Mouse (Mus musculus): ENCODE results near the gene Ky. TPM values are rescaled to one million over a fixed set of nuclear protein-coding genes. Genes with fewer than 3 reads are reported as not detected.

The Ky gene
- 10 to 100 TPM; 13.2 to 26.4 TPM for total RNA-seq (2021)

DNA sequence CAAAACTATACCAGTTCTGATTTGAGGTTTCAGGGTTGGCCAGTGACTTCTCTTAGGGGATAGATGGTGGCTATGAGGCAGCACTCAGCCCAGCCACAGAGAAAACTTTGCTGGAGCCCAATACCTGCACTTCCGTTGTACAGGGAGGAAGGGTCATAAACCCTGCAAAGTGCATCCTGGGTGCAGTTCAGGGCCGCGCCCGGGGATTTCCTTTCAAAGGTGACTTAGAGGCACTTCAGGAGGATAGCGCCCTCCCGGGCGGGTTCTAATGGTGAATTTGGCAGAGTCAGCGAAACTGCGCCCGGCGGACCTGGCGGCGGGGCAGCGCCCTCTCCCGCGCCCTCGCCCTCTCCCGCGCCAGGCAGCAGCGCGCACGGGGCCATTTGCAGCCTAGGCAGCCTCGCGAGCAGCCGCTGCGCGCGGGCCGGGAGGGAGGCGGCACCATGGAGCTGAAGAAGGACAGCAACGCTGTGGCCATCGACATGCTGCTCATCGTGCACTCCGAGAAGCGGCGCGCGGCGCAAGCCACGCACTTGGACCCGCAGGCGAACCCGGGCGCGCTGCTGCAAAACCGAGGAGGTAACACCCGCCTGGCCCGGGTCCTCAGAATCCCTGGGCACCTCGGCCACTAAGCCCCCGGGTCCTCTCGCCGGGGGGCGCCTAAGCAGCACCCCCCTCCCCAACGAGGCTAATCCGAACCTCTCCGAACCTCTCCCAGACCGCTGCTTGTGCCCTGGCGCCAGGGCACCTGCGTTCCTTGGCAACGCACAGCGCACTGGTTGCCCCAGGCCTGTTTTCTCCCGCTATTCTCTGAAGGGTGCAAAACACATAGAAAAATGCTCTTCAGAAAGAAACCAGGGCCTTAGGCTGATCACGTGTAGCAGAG is at the start of gene Ky:
Ky (plus strand) TSS at position 51 of the 886 bp plus-strand sequence.
- intact Hi-C loops (cut with DNase I): no loop called here
- no peak for DNase-seq (ENCODE audit: low spot score)

GRCm38 (mm10) chr9:102462251-102462650 is 43.3 kb upstream of the Ky start:
- intact Hi-C loops (cut with DNase I): no loop called here
- no peak for DNase-seq (ENCODE audit: low spot score)

DNA sequence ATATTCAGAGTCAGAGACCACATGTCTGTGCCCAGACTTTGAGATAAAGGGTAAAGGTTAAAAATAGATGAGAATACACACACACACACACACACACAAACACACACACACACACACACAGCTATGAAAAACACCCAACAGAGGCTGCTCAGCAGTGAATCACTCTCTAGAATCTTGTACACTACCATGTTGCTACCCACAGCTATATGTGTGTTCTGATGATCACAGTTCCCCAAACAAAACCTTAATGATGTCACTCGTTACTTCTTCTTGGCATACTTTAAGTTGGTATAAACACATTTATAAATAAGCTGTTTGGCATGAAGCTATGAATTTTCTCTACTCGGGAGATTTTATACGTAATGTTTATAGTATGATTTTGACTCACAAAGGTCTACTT is 40.5 kb upstream of the Ky start:
- intact Hi-C loops (cut with DNase I): no loop called here

GRCm38 (mm10) chr9:102465726-102466125 is 39.8 kb upstream of the Ky start:
- no peak for DNase-seq (ENCODE audit: low spot score)
- intact Hi-C loops (cut with DNase I): no loop called here

More for the DNA sequence above, 40.5 kb upstream of the Ky start:
- DNase-seq (ENCODE audit: low spot score): no peak

DNA sequence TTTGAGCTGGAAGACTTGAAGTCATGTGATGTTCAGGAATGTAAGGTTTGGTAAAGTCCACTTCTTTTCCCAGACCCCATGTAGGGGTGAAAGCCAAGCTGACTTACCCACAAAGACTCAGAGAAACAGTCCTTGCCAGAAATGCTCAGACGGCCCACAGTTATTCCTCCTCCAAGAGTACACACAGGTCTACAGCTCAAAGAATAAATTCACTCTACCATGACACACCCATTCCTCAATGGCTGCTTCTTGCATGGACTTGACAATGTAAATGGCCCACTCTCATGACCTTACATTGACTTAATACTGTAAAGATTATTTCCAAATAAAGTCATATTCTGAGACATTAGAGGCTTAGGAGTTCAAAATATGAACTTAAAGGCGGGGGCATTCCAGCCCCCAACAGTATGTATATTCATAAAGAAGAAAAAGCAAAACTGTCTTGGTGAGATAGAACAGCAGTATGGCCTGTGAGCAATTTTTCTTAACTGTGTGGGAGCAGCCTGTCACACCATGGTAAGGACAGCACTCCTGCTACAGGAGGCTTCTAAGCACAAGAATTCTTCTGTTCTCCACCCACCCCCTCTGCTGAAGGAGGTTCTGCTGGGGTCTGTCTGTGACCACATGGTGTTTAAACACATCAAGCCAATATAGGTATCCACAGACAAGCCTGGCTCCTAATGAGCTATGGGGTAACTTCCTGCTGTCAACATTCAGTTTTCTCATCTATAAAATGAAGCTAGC is 35.3 kb upstream of the Ky start:
- no peak for DNase-seq (ENCODE audit: low spot score)
- intact Hi-C loops (cut with DNase I): no loop called here

GRCm38 (mm10) chr9:102477767-102478450 is 27.6 kb upstream of the Ky start:
- DNase-seq (ENCODE audit: low spot score): no peak
- intact Hi-C loops (cut with DNase I): loop anchor here (5.0 kb wide), 1 partner anchor 69 kb away; no protein-coding TSS in a partner anchor

DNA sequence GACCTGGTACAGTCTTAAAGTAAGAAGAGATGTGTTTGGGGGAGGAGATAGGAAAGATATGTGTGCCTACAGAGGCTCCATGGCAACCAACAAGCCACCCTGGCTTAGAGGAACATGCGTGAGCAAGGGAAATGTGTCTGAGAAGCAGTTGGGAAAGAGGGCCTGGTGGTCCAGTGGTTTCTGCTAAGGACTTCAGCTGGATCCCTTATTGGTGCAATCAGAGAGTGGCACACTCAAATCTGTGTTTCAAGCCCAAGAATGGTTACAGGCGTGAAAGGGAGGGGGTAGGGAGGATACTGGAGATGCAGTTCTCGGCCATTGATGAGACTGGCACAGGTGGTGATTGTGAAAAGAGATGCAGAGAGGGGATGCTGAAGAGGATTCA is 27.1 kb upstream of the Ky start:
- no peak for DNase-seq (ENCODE audit: low spot score)
- intact Hi-C loops (cut with DNase I): loop anchor here (5.0 kb wide), 1 partner anchor 69 kb away; no protein-coding TSS in a partner anchor

GRCm38 (mm10) chr9:102479022-102479421 is 26.5 kb upstream of the Ky start:
- intact Hi-C loops (cut with DNase I): loop anchor here (5.0 kb wide), 1 partner anchor 68 kb away; no protein-coding TSS in a partner anchor
- DNase-seq (ENCODE audit: low spot score): no peak

- DNase-seq (ENCODE audit: low spot score): no peak
- intact Hi-C loops (cut with DNase I): loop anchor here (5.0 kb wide), 1 partner anchor 85 kb away; no protein-coding TSS in a partner anchor
Observed at GRCm38 (mm10) chr9:102492031-102492795, 13.3 kb upstream of the Ky start.

GRCm38 (mm10) chr9:102493044-102493443 is 12.5 kb upstream of the Ky start:
- intact Hi-C loops (cut with DNase I): loop anchor here (5.0 kb wide), 1 partner anchor 86 kb away; no protein-coding TSS in a partner anchor
- DNase-seq (ENCODE audit: low spot score): peak; percentile 68

GRCm38 (mm10) chr9:102493916-102494315 is 11.6 kb upstream of the Ky start:
- intact Hi-C loops (cut with DNase I): loop anchor here (5.0 kb wide), 1 partner anchor 87 kb away; no protein-coding TSS in a partner anchor
- DNase-seq (ENCODE audit: low spot score): no peak

GRCm38 (mm10) chr9:102494454-102494853 is 11.1 kb upstream of the Ky start:
- DNase-seq (ENCODE audit: low spot score): no peak
- intact Hi-C loops (cut with DNase I): loop anchor here (5.0 kb wide), 1 partner anchor 87 kb away; no protein-coding TSS in a partner anchor

DNA sequence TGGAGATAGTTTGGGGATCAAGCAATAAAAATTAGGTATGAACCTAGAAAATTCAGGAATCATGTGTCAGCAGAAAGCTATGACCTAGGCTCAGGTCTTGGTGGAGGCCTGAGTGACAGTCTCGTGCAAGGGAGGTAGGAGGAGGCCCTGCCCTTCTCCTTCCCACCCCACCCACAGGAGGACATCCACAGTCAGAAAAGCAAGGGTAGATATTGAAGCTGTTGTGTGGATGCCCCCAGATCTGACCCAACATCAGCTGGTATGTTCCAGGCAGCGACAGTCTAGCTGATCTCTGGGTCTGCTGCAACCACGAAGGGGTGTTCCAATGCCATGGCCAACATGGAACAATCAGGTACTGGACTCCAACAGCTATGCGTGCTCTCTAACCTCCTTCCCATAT is 10.3 kb upstream of the Ky start:
- no peak for DNase-seq (ENCODE audit: low spot score)
- intact Hi-C loops (cut with DNase I): no loop called here

- intact Hi-C loops (cut with DNase I): no loop called here
- DNase-seq (ENCODE audit: low spot score): no peak
Observed at GRCm38 (mm10) chr9:102496481-102497041, 9.0 kb upstream of the Ky start.

DNA sequence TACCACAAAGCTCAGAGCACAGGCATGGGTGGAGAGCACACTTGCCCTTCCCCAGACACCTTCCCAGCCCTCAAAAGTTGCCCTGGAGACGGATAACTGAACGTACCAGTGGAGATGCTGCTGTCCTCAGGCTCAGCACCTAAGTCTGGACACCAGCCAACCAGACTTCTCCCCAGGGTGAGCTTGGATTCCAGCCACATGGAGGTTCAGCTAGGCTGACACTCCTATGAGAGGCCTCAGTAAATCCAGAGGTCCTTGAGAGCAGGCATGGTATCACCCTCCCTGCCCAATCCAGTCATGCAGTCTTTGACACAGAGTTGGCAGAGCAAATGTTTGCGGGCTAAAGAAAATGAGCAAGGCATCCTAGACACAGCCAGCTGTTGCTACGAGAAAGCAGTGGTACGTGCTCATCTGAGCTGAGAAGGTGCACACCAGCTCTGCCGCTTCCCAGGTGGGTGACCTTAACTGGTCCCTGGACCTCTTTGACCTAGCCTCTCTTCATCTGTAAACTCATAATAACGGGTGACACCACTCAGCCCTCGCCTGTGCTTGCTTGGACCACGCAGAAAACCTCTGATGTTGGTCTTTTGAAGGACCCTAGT is 8.4 kb upstream of the Ky start:
- intact Hi-C loops (cut with DNase I): no loop called here
- no peak for DNase-seq (ENCODE audit: low spot score)

GRCm38 (mm10) chr9:102497833-102498430 is 7.6 kb upstream of the Ky start:
- DNase-seq (ENCODE audit: low spot score): peak; percentile 74
- intact Hi-C loops (cut with DNase I): no loop called here

DNA sequence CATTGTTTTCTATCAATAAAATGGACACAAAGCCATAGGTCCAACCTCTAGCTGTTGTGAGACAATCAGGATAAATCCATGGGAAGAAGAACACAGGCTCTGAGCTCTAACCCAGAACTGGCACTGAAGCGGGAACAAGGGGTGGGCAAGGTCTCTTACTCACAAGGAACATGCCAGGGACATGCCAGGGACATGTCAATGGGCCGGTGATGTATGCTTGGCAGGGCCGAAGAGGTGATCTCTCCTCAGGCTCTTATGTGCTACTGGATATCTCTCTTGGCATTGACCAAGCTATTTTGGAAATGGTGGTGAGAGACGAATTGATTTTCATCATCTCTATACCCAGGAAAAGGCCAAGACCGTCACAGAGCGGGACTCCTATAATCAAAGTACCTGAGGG is 6.8 kb upstream of the Ky start:
- no peak for DNase-seq (ENCODE audit: low spot score)
- intact Hi-C loops (cut with DNase I): no loop called here

- DNase-seq (ENCODE audit: low spot score): no peak
- intact Hi-C loops (cut with DNase I): no loop called here
Observed at GRCm38 (mm10) chr9:102499266-102499665, 6.3 kb upstream of the Ky start.

Data from heart, postnatal 25 days (tissue).